Mouse (Mus musculus) olfactory bulb, adult 2 months (tissue): ENCODE measurements around the gene Smtnl2.

Source experiments
- CTCF ChIP-seq: fragments of 200-500 bp; IDR thresholded peaks from 2 replicates; pipeline ENCODE4 v1.5.1; 2012; ENCODE audit warnings: low read depth, mild to moderate bottlenecking, low read length, moderate library complexity; ENCODE audit not compliant: insufficient read depth
- POLR2A ChIP-seq: fragments of 200-500 bp; IDR thresholded peaks from 2 replicates; pipeline ENCODE4 v1.6.1; 2012; ENCODE audit warnings: mild to moderate bottlenecking, low read depth, low read length, moderate library complexity; ENCODE audit not compliant: insufficient read depth

- TF ChIP-seq CTCF (no peak), POLR2A (no peak)
Observed at GRCm38 (mm10) chr11:72402017-72402416, 9.5 kb downstream of the Smtnl2 start.
